Mouse (Mus musculus) G1E (cell line): ENCODE data around the gene Mthfd1. TPM values are rescaled to one million over a fixed set of nuclear protein-coding genes. Genes with fewer than 3 reads are reported as not detected.

Source experiments
- ATAC-seq: 2 replicates; pipeline ENCODE4 v1.8.0; 2016; ENCODE audit warnings: mild to moderate bottlenecking; ENCODE audit not compliant: insufficient number of reproducible peaks, poor library complexity, low FRiP score, severe bottlenecking; ENCODE audit errors: extremely low read depth
- DNase-seq: peaks from one replicate; pipeline ENCODE4 v3.0.0; 2012; ENCODE audit warnings: low spot score
- H3K27me3 ChIP-seq: 2 replicates; pipeline ENCODE4 v1.6.1; 2012; ENCODE audit warnings: mild to moderate bottlenecking, low read length, inconsistent platforms; ENCODE audit not compliant: insufficient read depth
- H3K36me3 ChIP-seq: replicated peaks from 2 replicates; pipeline ENCODE3; 2012; ENCODE audit warnings: mild to moderate bottlenecking, inconsistent platforms
- H3K4me1 ChIP-seq: 2 replicates; pipeline ENCODE4 v1.6.1; 2012; ENCODE audit warnings: low read depth, low read length, inconsistent platforms, mixed read lengths; ENCODE audit not compliant: insufficient read depth
- H3K4me3 ChIP-seq: 2 replicates; pipeline ENCODE4 v1.5.1; 2012; ENCODE audit warnings: low read depth, mild to moderate bottlenecking, inconsistent platforms, low read length, moderate library complexity, mixed read lengths
- H3K9me3 ChIP-seq: replicated peaks from 2 replicates; pipeline ENCODE4 v1.6.1; 2012; ENCODE audit warnings: inconsistent platforms
- CTCF ChIP-seq: IDR thresholded peaks from 2 replicates; pipeline ENCODE4 v1.5.1; 2012; ENCODE audit warnings: low read depth, low read length, inconsistent platforms, mixed read lengths
- GATA1 ChIP-seq: IDR thresholded peaks from 2 replicates; pipeline ENCODE4 v1.6.1; 2012; ENCODE audit warnings: borderline replicate concordance, low read length, inconsistent platforms, mixed read lengths
- GATA2 ChIP-seq: IDR thresholded peaks from 2 replicates; pipeline ENCODE4 v1.6.1; 2012; ENCODE audit warnings: low read depth, low read length, inconsistent platforms, borderline replicate concordance
- POLR2AphosphoS5 ChIP-seq: IDR thresholded peaks from 2 replicates; pipeline ENCODE4 v1.6.1; 2012; ENCODE audit warnings: low read depth, low read length, inconsistent platforms; ENCODE audit not compliant: insufficient replicate concordance
- TAL1 ChIP-seq: conservative IDR thresholded peaks from 2 replicates; pipeline ENCODE4 v1.6.1; 2012; ENCODE audit warnings: low read depth, low read length, inconsistent platforms, mixed read lengths
- polyA plus RNA-seq: library from polyadenylated mRNA; stranded (reverse); fragments of >175 nt; gene quantifications from 2 replicates; pipeline ENCODE4 v1.2.3, GENCODE M21; 2012
- total RNA-seq, 2 experiments: library from RNA; stranded (forward) in 1 of 2; stranded (reverse) in 1 of 2; fragments of 200-1000 nt in 1 of 2; fragments of >200 nt in 1 of 2; fragmentation: Nextera tagmentation in 1 of 2; gene quantifications; 2 replicates each; pipeline ENCODE4 v1.2.3; 2014 to 2017

Gene Mthfd1
- total and polyA plus RNA-seq, 3 experiments: 185 to 253 (median 199) TPM

GRCm38 (mm10) chr12:76235253-76235652 is 19.8 kb upstream of the Mthfd1 start:
- H3K9me3 ChIP-seq: no peaks in the 10 kb centered on the region
- H3K27me3 ChIP-seq: no peaks in the 10 kb centered on the region
- peaks cover 67% of the 10 kb centered on the region for H3K4me1 ChIP-seq
- peaks cover 22% of the 10 kb centered on the region for H3K36me3 ChIP-seq
- TF ChIP-seq GATA2: no peak
- TF ChIP-seq TAL1: no peak
- no peak for TF ChIP-seq POLR2AphosphoS5
- no peak for TF ChIP-seq CTCF
- no peak for TF ChIP-seq GATA1
- no peak overlapping the region for H3K4me3 ChIP-seq
- ATAC-seq (0 out of 2 replicates have a peak, but pooled peaks have one; percentile 23), DNase-seq (no peak)

DNA sequence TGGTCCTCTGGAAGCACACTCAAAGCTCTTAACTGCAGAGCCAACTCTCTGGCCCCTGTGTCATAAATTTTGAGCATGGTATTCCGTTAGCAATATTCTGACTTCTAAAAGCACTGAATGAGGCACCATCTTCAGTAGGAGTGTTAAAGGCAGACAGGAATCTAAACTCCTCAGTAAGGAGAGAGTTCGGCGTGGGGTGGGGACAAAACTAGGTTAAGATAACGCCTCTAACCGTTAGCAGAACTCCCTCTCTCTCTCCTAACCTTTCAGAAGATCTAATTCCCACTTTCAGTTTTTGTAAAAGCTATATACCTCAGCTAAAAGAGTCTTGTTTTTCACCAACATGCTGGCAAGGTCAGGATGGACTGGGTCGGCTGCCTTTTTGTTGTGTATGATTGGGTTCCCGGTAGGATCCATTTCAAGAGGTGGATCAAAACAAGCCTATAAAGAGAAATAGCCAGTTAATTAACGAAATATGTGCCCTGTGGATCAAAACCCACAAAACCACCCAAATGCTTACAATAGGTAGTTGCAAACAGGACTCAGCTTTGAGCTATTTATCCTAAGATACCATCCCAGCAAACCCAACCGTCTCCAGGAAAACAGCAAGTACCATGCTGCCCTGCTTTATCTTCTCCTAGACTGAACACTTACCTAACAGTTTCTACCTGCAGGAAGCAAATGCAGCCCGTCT is 15.8 kb upstream of the Mthfd1 start:
- no peak for ATAC-seq
- no peak for DNase-seq
- Histone ChIP-seq H3K27me3 (no peaks in the 10 kb centered on the region), H3K4me1 (peaks cover 86% of the 10 kb centered on the region), H3K9me3 (peaks cover 4% of the 10 kb centered on the region), H3K36me3 (peaks cover 12% of the 10 kb centered on the region), H3K4me3 (peak overlapping the region; percentile 53; the same call in 1 of the 2 replicates)
- TF ChIP-seq POLR2AphosphoS5 (no peak), GATA2 (no peak)

GRCm38 (mm10) chr12:76239839-76240571 is 15.1 kb upstream of the Mthfd1 start:
- TF ChIP-seq TAL1 (no peak), GATA1 (no peak), CTCF (no peak), GATA2 (no peak), POLR2AphosphoS5 (no peak)
- peaks cover 9% of the 10 kb centered on the region for H3K36me3 ChIP-seq
- H3K9me3 ChIP-seq: peaks cover 4% of the 10 kb centered on the region
- no peaks in the 10 kb centered on the region for H3K27me3 ChIP-seq
- DNase-seq (no peak), ATAC-seq (no peak)
- H3K4me3 ChIP-seq: peak overlapping the region; percentile 53; the same call in 1 of the 2 replicates
- peaks cover 85% of the 10 kb centered on the region for H3K4me1 ChIP-seq

DNA sequence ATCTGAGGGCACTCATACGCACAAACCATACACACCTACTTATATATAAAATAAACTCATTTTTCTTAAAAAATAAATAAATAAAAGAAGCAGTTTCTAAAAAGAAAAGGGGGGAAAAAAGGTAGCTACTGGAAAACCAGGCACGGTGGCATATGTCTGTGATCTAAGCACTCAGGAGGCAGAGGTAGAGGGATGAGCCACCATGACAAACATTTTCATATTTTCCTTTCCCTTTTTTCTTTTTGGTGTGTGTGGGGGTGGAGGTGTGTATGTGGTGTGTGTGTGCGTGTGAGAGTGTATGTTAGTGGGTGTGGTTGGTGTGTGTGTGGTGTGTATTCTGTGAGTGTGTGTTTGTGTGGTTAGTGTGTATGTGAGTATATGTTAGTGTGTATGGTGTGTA is 14.4 kb upstream of the Mthfd1 start:
- ATAC-seq (no peak), DNase-seq (no peak)
- no peaks in the 10 kb centered on the region for H3K27me3 ChIP-seq
- peaks cover 82% of the 10 kb centered on the region for H3K4me1 ChIP-seq
- H3K9me3 ChIP-seq: peaks cover 4% of the 10 kb centered on the region
- no peak for TF ChIP-seq POLR2AphosphoS5
- no peak for TF ChIP-seq GATA2
- peaks cover 8% of the 10 kb centered on the region for H3K36me3 ChIP-seq
- peak overlapping the region; percentile 57 for H3K4me3 ChIP-seq

DNA sequence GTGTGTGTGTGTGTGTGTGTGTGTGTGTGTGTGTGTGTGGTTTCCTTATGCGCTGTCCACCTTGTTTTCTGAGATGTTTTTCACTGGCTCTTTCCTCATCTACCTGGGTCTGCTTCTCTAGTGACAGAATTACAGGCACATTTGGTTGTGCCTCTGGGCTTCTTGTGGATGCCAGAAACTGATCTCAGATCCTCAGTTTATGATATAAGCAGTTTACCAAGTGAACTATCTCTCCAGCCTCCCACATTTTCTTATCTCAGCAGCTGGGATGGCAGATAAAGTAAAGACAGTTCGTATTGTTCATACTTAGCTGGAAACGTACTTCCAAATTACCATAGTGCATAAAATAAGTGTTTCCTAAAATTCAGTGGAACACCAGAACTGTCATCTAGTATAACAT is 14.0 kb upstream of the Mthfd1 start:
- no peak for TF ChIP-seq CTCF
- TF ChIP-seq TAL1: peak; percentile 88
- no peak for TF ChIP-seq POLR2AphosphoS5
- peak; percentile 58; the same call in 1 of the 2 replicates for TF ChIP-seq GATA2
- DNase-seq: no peak
- Histone ChIP-seq H3K9me3 (peaks cover 4% of the 10 kb centered on the region), H3K4me1 (peaks cover 82% of the 10 kb centered on the region), H3K4me3 (peak overlapping the region; percentile 57), H3K27me3 (no peaks in the 10 kb centered on the region), H3K36me3 (peaks cover 7% of the 10 kb centered on the region)
- peak; percentile 82 for ATAC-seq

DNA sequence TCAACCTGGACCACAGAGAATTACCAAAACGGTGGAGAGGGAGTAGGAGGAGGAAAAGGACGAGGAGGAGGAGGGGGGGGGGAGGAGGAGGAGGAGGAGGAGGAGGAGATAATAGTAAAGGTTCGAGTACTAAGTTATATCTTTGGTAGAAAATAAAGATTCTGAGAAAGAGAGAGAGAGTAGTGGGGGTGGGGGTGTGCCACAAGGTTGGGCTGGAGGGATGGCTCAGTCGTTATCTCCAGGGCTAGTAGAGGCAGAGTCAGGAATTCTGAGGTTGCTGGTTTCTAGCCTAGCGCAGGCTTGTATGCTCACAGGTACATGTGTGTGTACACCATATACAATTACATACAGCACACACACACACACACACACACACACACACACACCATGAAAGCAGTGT is 13.3 kb upstream of the Mthfd1 start:
- H3K9me3 ChIP-seq: peaks cover 4% of the 10 kb centered on the region
- peak overlapping the region; percentile 57 for H3K4me3 ChIP-seq
- H3K27me3 ChIP-seq: no peaks in the 10 kb centered on the region
- peaks cover 78% of the 10 kb centered on the region for H3K4me1 ChIP-seq
- H3K36me3 ChIP-seq: peaks cover 4% of the 10 kb centered on the region
- TF ChIP-seq CTCF (no peak), POLR2AphosphoS5 (no peak), GATA1 (no peak), GATA2 (no peak), TAL1 (no peak)
- ATAC-seq: no peak
- DNase-seq: no peak

DNA sequence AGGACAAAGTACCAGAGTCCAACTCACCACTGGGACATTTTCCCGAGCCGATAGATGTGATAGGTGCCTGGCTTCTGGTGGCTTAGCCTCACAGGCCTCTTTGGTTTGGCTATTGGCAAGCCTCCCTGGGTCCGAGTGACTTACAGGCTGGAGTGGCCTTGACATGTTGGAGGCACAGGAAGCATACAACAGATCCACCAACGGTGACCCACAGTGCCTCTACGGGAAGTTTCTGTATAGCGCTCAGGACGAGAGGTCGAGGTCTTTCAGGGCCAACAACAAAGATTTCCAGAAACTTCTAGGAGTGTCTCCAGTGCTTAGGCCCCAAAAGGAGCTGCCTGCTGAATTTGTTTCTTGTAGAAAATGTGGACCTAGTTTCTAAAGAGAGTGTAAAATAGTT is 10.1 kb upstream of the Mthfd1 start:
- Histone ChIP-seq H3K36me3 (peaks cover 1% of the 10 kb centered on the region), H3K27me3 (no peaks in the 10 kb centered on the region), H3K9me3 (peaks cover 4% of the 10 kb centered on the region), H3K4me1 (peaks cover 56% of the 10 kb centered on the region), H3K4me3 (no peak overlapping the region)
- DNase-seq (no peak), ATAC-seq (no peak)
- TF ChIP-seq GATA1 (no peak), CTCF (no peak), TAL1 (no peak), POLR2AphosphoS5 (no peak), GATA2 (no peak)
